Mouse (Mus musculus) Patski (cell line): ENCODE measurements around the gene Rsg1. TPM values are rescaled to one million over a fixed set of nuclear protein-coding genes. Genes with fewer than 3 reads are reported as not detected.

Experiments
- ATAC-seq: fragments of 100-300 bp; one replicate; pipeline ENCODE4 v1.8.0; 2021
- CTCF ChIA-PET: fragments of 350-600 bp; sonication (Branson Sonifier 250); formaldehyde crosslinking; loops from one replicate; lab custom pipeline; 2022; ENCODE audit warnings: inconsistent platforms; lab: Charles Lee
- POLR2A ChIA-PET: fragments of 350-600 bp; sonication (Branson Sonifier 250); formaldehyde crosslinking; loops from one replicate; lab custom pipeline; 2022; ENCODE audit warnings: antibody characterized with exemption, inconsistent platforms; lab: Charles Lee
- DNase-seq: peaks from one replicate; pipeline ENCODE4 v3.0.0-alpha.2; 2011; ENCODE audit warnings: low read depth, low spot score
- H3K27me3 ChIP-seq: fragments of 371-371 bp; one replicate; pipeline ENCODE4 v1.5.1; 2021
- CTCF ChIP-seq: fragments of 100-300 bp; IDR thresholded peaks from one replicate; pipeline ENCODE4 v1.5.1; 2021
- in situ Hi-C: fragments of 300-500 bp; cut with MboI; formaldehyde crosslinking; loops from 3 replicates; pipeline ENCODE4 v1.11.1; 2018; ENCODE audit warnings: low pct_unique_long_range_greater_than_20kb, mixed read lengths
- polyA plus RNA-seq: library from polyadenylated mRNA; unstranded; gene quantifications from one replicate; pipeline ENCODE4 v1.2.3, GENCODE M21; 2021

Gene Rsg1
- polyA plus RNA-seq, 1 experiment from 2014 or later: 1.9 TPM

- ATAC-seq: peak; percentile 28
- in situ Hi-C loops: loop anchor here (5.0 to 25.0 kb wide), 3 partner anchors 38 to 288 kb away; no protein-coding TSS in a partner anchor
- no peak for TF ChIP-seq CTCF
- DNase-seq: no peak
- CTCF ChIA-PET: interaction anchor here (1.0 to 3.4 kb wide), 7 partner anchors 22 to 86 kb away, joined by 3 to 42 read pairs (median 3); no protein-coding TSS in a partner anchor
- no peaks in the 10 kb centered on the region for H3K27me3 ChIP-seq
- POLR2A ChIA-PET: interaction anchor here (0.9 to 1.2 kb wide), 2 partner anchors 28 to 33 kb away, joined by 3 to 4 read pairs; no protein-coding TSS in a partner anchor
Observed at GRCm38 (mm10) chr4:141274485-141275341, 61.0 kb downstream of the Rsg1 start.

Other genes with a start within 250 kb of the Rsg1 start
- gene Atp13a2, start 227.1 kb upstream of the Rsg1 start, polyA plus RNA-seq: 42.6 TPM
- 40.3 TPM for gene Mfap2, start 203.5 kb upstream of the Rsg1 start, polyA plus RNA-seq
- 11.9 TPM for gene Crocc, start 153.4 kb upstream of the Rsg1 start, polyA plus RNA-seq
- 55.9 TPM for gene Necap2, start 135.6 kb upstream of the Rsg1 start, polyA plus RNA-seq
- gene Spata21, start 125.6 kb upstream of the Rsg1 start, polyA plus RNA-seq: not detected
- 54.3 TPM for gene Szrd1, start 74.2 kb upstream of the Rsg1 start, polyA plus RNA-seq
- 9.2 TPM for gene Fbxo42, start 66.0 kb upstream of the Rsg1 start, polyA plus RNA-seq
- gene Arhgef19, start 25.5 kb downstream of the Rsg1 start, polyA plus RNA-seq: 4.8 TPM
- 59.1 TPM for gene Epha2, start 87.3 kb downstream of the Rsg1 start, polyA plus RNA-seq
- gene Fam131c, start 154.3 kb downstream of the Rsg1 start, polyA plus RNA-seq: 0.60 TPM
- 0.12 TPM for gene Clcnka, start 184.8 kb downstream of the Rsg1 start, polyA plus RNA-seq
- gene Clcnkb, start 202.1 kb downstream of the Rsg1 start, polyA plus RNA-seq: 1.2 TPM
- gene Hspb7, start 206.8 kb downstream of the Rsg1 start, polyA plus RNA-seq: 0.24 TPM
- 0.06 TPM for gene Srarp, start 222.1 kb downstream of the Rsg1 start, polyA plus RNA-seq
- 19.8 TPM for gene Zbtb17, start 230.7 kb downstream of the Rsg1 start, polyA plus RNA-seq